Mouse (Mus musculus): ENCODE results near the gene Rusc1. TPM values are rescaled to one million over a fixed set of nuclear protein-coding genes. Genes with fewer than 3 reads are reported as not detected.

Gene Rusc1
- polyA plus RNA-seq, 1 experiment from 2014 or later = 32.5 TPM

- Histone ChIP-seq H3K9ac (ENCODE audit: low read depth, low read length) (peak overlapping the region; percentile 31; the same call in 1 of the 2 replicates), H3K36me3 (ENCODE audit: control insufficient read depth, insufficient read depth) (peaks cover 23% of the 10 kb centered on the region), H3K27me3 (replicated peaks; ENCODE audit: control insufficient read depth, insufficient read depth, low read length) (no peaks in the 10 kb centered on the region), H3K9me3 (ENCODE audit: control insufficient read depth) (no peaks in the 10 kb centered on the region), H3K4me3 (ENCODE audit: low read depth, low read length) (peak overlapping the region; percentile 64), H3K4me2 (replicated peaks; ENCODE audit: low read depth) (peak overlapping the region; percentile 82), H3K4me1 (replicated peaks; ENCODE audit: control insufficient read depth, insufficient read depth, low read length) (peaks cover 10% of the 10 kb centered on the region; the same call in 1 of the 2 replicates), H3K27ac (ENCODE audit: low read depth, low read length) (peak overlapping the region; percentile 9; the same call in 1 of the 2 replicates)
- WGBS = under 1% methylated on average over 19 of the region's 19 CpGs
- ATAC-seq = peak; percentile 21; the same call in 1 of the 2 replicates
- TF ChIP-seq CTCF (IDR thresholded peaks at IDR 0.05; ENCODE audit: low read depth) = no peak
These were observed 8.3 kb upstream of the Rusc1 start for GRCm38 (mm10) chr3:89101459-89101811.

GRCm38 (mm10) chr3:89100811-89101210 is 7.7 kb upstream of the Rusc1 start, which contains the start of gene Gm43738:
Gene Gm43738, minus strand, starts transcription at chr3:89101099.
- Histone ChIP-seq H3K9me3 (ENCODE audit: control insufficient read depth) (no peaks in the 10 kb centered on the region), H3K4me1 (replicated peaks; ENCODE audit: control insufficient read depth, insufficient read depth, low read length) (peaks cover 10% of the 10 kb centered on the region; the same call in 1 of the 2 replicates), H3K4me3 (ENCODE audit: low read depth, low read length) (peak within 1 kb of the TSS; percentile 64), H3K36me3 (ENCODE audit: control insufficient read depth, insufficient read depth) (peaks cover 29% of the 10 kb centered on the region), H3K9ac (ENCODE audit: low read depth, low read length) (peak within 1 kb of the TSS; percentile 31; the same call in 1 of the 2 replicates), H3K27me3 (replicated peaks; ENCODE audit: control insufficient read depth, insufficient read depth, low read length) (no peaks in the 10 kb centered on the region), H3K4me2 (replicated peaks; ENCODE audit: low read depth) (peak within 1 kb of the TSS; percentile 82), H3K27ac (ENCODE audit: low read depth, low read length) (peak within 1 kb of the TSS; percentile 9; the same call in 1 of the 2 replicates)
- no peak for ATAC-seq
- WGBS = 20% methylated on average over 7 of the region's 7 CpGs
- peak; percentile 9; the same call in 1 of the 2 replicates for TF ChIP-seq CTCF (IDR thresholded peaks at IDR 0.05; ENCODE audit: low read depth)

GRCm38 (mm10) chr3:89094021-89094420 is 910 bp upstream of the Rusc1 start:
- TF ChIP-seq CTCF (IDR thresholded peaks at IDR 0.05; ENCODE audit: low read depth) = no peak
- Histone ChIP-seq H3K4me1 (replicated peaks; ENCODE audit: control insufficient read depth, insufficient read depth, low read length) (0 out of 2 replicates have a peak, but pooled peaks cover 2% of the 10 kb centered on the region), H3K4me3 (ENCODE audit: low read depth, low read length) (no peak overlapping the region), H3K9me3 (ENCODE audit: control insufficient read depth) (no peaks in the 10 kb centered on the region), H3K4me2 (replicated peaks; ENCODE audit: low read depth) (no peak overlapping the region), H3K36me3 (ENCODE audit: control insufficient read depth, insufficient read depth) (peaks cover 41% of the 10 kb centered on the region), H3K9ac (ENCODE audit: low read depth, low read length) (no peak overlapping the region), H3K27me3 (replicated peaks; ENCODE audit: control insufficient read depth, insufficient read depth, low read length) (no peaks in the 10 kb centered on the region), H3K27ac (ENCODE audit: low read depth, low read length) (no peak overlapping the region)
- ATAC-seq = no peak
- 78% methylated on average over 10 of the region's 10 CpGs for WGBS

GRCm38 (mm10) chr3:89092509-89093090 is 511 bp downstream of the Rusc1 start:
- 45% methylated on average over 11 of the region's 11 CpGs for WGBS
- ATAC-seq = no peak
- Histone ChIP-seq H3K4me2 (replicated peaks; ENCODE audit: low read depth) (peak overlapping the region; percentile 48), H3K4me1 (replicated peaks; ENCODE audit: control insufficient read depth, insufficient read depth, low read length) (peaks cover 10% of the 10 kb centered on the region; the same call in 1 of the 2 replicates), H3K27me3 (replicated peaks; ENCODE audit: control insufficient read depth, insufficient read depth, low read length) (no peaks in the 10 kb centered on the region), H3K27ac (ENCODE audit: low read depth, low read length) (no peak overlapping the region), H3K9ac (ENCODE audit: low read depth, low read length) (0 out of 2 replicates have a peak overlapping the region, but pooled peaks have one; percentile 13), H3K36me3 (ENCODE audit: control insufficient read depth, insufficient read depth) (peaks cover 29% of the 10 kb centered on the region), H3K4me3 (ENCODE audit: low read depth, low read length) (peak overlapping the region; percentile 9; the same call in 1 of the 2 replicates), H3K9me3 (ENCODE audit: control insufficient read depth) (no peaks in the 10 kb centered on the region)
- no peak for TF ChIP-seq CTCF (IDR thresholded peaks at IDR 0.05; ENCODE audit: low read depth)

GRCm38 (mm10) chr3:89091811-89092508 is 1.2 kb downstream of the Rusc1 start:
- H3K9ac ChIP-seq (ENCODE audit: low read depth, low read length) = 0 out of 2 replicates have a peak overlapping the region, but pooled peaks have one; percentile 13

More at GRCm38 (mm10) chr3:89091811-89092508, 1.2 kb downstream of the Rusc1 start:
- peaks cover 11% of the 10 kb centered on the region; the same call in 1 of the 2 replicates for H3K4me1 ChIP-seq (replicated peaks; ENCODE audit: control insufficient read depth, insufficient read depth, low read length)
- no peak for ATAC-seq
- no peak overlapping the region for H3K27ac ChIP-seq (ENCODE audit: low read depth, low read length)
- H3K4me3 ChIP-seq (ENCODE audit: low read depth, low read length) = peak overlapping the region; percentile 64; the same call in 1 of the 2 replicates
- H3K9me3 ChIP-seq (ENCODE audit: control insufficient read depth) = no peaks in the 10 kb centered on the region
- H3K36me3 ChIP-seq (ENCODE audit: control insufficient read depth, insufficient read depth) = peaks cover 24% of the 10 kb centered on the region
- 32% methylated on average over 20 of the region's 20 CpGs for WGBS
- peak overlapping the region; percentile 100 for H3K4me2 ChIP-seq (replicated peaks; ENCODE audit: low read depth)
- TF ChIP-seq CTCF (IDR thresholded peaks at IDR 0.05; ENCODE audit: low read depth) = no peak
- no peaks in the 10 kb centered on the region for H3K27me3 ChIP-seq (replicated peaks; ENCODE audit: control insufficient read depth, insufficient read depth, low read length)

Measured in intestine, postnatal 0 days (tissue).